Mouse (Mus musculus) heart, postnatal 4 days (tissue): Measurements from ENCODE around the gene Nf2. TPM values are rescaled to one million over a fixed set of nuclear protein-coding genes. Genes with fewer than 3 reads are reported as not detected.

Source experiments
- DNase-seq: peaks from one replicate; pipeline ENCODE4 v3.0.0; 2021
- total RNA-seq, 2 experiments: library from RNA; stranded (reverse); gene quantifications; 2 replicates each; pipeline ENCODE4 v1.2.3; 2021

The Nf2 gene
- total RNA-seq: 100 to 1,000 TPM; 101 to 103 TPM

DNA sequence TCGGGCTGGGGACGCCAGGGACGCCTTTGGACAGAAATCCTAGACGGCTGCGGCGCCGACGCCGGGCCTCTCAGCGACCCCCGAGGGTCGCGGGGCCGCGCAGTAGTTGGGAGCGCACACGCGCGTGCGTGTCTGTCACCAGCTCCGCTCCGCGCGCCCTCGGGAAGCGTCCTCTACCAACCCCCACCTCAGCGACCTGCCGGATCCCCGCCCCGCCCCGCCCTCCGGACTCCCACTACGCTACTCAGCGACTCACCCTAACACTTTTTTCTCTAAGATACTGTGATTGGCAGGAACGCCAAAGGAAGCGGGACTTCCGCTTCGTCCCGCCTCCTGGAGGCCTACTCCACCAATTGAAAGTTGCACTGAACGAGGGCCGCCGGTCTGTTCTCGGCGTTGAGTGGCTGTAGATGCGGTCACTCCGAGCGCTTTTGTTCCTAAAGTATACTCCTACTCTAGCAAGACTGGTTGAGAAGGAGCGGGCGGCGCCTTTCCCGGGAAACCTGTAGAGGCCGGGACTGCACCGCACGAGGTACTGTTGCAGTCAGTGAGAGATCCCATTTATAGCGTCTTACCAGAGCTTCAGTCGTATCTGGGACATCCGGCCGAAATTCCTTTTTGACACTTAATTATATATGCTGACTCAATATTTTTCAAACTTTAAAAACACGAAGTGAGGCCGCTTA, at the start of gene Nf2:
Nf2 (minus strand) TSS at position 279 of the 686 bp plus-strand sequence.
- peak; percentile 97 for DNase-seq

DNA sequence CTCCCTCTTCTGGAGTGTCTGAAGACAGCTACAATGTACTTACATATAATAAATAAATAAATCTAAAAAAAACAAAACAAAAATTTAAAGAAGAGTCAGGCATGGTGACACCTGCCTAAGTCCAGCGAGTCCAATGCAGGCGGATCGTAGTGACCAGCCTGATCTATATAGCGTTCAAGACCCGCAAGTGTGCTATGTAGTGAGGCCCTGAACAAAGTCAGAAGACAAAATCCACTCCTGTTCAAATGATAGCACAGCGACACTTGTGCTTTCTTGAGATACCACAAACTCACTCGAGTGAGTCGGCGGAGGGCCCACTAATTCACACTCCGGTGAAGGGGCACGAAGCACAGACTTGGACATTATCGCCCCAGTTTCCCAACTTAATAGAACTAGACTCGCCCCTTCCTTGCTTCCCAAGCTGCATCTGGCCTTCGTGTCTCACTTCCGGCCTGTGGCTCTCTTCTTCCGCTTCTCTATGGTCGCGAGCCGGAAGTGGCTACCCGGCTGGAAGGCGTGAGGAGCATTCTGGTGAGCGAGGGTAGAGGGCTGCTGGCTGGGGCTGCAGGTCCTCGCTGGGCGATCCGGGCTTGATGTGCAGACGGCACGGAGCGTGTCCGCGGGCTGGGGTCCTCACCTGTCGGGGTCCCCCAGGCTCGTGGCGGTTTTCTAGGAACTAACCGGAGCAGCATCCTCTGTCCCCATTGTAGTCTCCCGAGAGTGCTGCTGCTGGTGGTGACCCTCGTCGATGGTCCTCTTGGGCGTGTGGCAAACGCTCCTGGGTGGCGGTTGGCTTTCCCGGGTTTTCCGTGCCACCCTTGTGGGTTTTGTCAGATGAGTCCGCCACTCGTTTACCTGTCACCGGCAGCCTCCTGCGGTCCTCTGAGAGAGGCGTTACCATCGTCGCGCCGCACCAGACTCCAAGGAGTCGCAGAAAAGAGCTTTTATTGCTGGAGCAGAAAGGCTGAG, 45.8 kb upstream of the Nf2 start, which contains the start of gene Thoc5:
Thoc5 (plus strand) TSS at position 473 of the 969 bp plus-strand sequence.
- peak; percentile 81 for DNase-seq

DNA sequence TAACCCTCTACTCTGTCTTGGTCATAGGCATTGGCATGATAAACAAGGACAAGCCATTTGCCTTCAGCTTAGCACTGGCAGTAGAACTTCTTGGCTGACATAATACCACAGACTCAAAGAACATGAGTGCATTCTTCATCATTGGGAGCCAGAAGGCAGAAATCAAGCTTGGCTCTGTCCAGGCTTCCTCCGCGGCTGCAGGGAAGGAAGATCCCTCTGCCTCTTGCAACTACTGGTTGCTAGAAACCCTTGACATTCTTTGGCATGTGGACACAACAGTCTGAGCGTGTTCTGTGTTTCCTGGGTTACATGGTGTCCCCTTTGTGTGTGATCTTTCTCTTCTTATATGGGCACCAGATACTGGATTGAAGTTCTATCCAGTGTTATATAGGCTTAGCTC, 37.7 kb upstream of the Nf2 start:
- no peak for DNase-seq

DNA sequence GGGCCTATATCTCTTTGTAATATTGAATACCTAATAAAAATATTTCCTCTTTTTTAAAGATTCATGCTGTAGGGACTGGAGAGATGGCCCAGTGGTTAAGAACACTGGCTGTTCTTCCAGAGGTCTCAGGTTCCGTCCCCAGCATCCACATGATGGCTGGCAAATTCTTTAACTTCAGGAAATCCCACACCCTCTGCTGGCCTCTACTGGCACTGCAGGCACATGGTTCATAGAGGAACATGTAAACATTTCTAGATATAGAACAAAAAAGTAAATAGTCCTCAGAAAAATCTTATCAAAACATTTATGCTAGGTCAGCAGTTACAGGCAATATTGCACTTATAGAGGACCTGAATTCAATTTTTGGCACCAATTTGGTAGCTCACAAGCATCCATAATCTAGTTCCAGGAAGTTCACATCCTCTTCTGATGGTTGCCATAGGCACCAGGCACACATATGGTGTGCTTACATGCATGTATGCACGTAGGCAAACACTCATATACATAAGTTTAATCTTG, 36.1 kb upstream of the Nf2 start:
- DNase-seq: peak; percentile 52

DNA sequence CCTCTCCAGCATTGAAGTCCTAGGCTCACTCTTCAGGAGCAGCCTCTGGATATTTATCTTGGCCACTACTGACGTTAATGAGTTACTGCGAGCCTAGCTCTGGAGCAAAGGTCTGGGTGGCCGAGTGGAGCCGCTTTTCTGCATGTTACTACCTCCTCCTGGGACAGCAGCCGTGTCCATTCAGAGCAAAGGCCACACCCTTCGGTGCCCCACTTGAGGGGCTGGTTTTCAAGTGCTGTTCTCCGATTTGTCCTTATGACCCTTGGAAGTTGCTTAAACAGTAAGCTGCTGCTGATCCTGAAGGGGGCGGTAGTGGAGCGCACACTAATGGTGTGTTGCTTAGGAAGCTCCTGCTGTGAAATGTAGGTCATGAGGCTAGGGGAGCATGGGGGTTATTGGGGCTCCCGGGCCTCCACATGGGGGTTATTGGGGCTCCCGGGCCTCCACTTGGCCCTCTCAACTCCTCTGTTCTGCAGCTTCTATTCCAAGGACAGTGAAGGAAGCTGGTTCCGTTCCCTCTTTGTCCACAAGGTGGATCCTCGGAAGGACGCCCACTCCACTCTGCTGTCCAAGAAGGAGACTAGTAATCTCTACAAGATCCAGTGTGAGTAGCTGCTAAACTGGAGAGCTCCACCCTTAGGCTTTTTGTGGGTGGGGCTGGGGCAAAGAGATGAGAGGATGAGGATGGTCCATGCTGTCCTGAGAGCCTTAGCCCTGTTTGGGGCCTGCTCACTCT, 33.7 kb upstream of the Nf2 start:
- DNase-seq: peak; percentile 48

DNA sequence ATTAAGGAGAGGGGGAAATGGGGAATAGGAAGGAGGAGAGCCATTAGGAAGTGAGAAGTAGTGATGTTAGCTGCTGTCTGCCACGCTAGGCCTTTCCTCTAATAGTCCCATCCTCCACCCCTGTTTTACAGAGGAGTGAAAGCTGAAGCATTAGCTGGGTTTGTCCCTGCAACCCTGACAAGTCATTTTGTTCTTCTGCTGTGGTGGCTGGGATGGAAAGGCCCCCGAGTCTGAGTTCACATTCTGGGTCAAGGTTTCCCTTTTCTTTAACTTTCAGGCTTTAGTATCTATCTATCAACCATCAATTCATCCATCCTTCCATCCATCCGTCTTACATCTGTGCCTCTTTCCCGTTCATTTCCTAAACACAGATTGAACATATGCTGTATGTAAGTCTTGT, 31.8 kb upstream of the Nf2 start:
- no peak for DNase-seq

DNA sequence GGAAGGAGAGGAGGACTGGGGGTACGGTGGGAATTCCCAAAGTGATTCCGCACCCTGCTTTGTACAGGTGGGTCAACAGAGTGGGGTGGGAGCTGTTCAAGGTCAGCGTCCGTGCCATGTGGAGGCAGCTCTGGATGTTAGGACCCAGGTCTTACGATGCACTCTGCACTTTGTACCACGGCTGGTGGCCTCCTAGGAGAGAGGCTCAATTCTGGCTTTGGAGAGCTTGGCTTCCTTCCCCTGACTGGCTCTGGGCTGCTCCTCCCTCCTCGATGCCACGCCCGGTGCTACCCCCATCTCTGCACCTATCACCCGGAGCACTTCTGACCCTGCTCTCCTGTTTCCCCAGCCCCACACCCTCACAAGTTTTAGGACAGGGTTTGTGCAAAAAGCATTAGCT, 25.2 kb upstream of the Nf2 start:
- DNase-seq: no peak

DNA sequence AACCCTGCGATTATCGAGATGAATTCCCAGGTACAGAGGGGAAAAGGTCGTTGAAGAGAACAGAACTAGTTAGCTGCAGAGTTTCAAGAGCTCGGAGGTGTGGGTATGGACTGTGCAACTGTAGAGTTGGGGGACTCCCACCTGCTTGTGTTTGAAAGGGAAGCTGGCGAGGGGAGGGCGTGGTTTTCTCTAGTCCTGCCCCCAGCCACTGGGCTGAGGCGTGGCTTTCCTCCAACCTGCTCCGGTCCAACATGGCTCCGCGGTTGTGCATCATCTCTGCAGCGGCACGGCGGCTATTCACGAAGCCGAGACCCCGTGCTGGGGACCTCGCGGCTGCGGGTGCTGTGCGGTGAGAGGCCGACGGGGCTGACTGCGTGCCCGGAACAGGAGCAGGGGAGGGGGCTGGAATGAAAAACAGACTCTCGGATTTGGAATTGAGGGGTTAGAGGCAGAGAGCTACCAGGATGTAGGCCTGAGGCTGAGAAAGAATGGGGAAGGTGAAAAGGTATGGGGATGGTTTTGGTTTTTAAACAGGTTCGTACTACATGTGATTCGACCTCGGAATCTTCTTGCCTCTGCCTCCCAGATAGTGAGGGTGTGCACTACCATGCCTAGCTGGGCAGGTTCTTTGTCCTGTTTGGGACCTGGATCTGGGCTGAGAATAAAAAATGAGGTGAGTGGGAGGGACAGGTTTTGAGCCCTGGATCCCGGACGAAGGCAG, 24.6 kb upstream of the Nf2 start, which contains the start of gene Nipsnap1:
Nipsnap1 (plus strand) TSS at position 197 of the 721 bp plus-strand sequence.
- peak; percentile 58 for DNase-seq

DNA sequence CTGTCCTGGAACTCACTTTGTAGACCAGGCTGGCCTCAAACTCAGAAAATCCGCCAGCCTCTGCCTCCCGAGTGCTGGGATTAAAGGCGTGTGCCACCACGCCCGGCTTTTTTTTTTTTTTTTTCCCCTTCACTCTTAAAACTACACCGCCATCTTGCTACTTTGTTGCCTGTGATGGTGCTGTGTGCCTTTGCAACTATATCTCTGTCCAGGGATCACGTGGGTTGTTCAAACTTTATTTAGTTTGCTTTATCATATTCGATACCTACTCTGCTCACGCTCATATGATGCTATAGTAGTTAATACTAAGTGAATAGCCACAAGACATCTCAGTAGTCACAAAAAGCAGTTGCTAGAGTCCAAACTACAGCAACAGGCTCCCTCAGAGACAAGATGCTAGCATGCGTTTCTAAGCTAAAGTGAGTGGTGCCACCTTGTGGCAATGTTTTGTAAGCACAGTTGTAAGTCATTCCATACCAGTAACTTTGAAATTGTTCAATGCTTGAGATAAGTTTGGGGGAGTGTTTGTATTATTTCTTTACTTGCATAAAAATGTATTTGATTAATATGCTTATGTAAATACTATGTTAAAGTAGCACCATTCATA, 16.4 kb upstream of the Nf2 start:
- DNase-seq: peak; percentile 74

DNA sequence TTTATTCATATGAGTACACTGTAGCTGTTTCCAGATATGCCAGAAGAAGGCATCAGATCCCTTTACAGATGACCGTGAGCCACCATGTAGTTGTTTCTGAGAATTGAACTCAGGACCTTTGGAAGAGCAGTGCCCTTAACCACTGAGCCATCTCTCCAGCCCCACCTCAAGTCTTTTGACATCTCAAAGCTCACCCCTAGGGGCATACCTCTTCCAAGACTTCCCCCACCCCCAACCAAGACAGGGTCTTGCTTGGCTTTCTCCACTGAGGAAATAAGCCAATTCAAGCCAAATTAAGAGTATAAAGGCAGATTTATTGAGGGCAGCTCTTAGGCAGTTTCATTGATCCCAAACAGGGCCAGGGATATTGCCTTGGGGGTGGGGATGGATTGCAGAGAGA, 13.4 kb upstream of the Nf2 start:
- no peak for DNase-seq

DNA sequence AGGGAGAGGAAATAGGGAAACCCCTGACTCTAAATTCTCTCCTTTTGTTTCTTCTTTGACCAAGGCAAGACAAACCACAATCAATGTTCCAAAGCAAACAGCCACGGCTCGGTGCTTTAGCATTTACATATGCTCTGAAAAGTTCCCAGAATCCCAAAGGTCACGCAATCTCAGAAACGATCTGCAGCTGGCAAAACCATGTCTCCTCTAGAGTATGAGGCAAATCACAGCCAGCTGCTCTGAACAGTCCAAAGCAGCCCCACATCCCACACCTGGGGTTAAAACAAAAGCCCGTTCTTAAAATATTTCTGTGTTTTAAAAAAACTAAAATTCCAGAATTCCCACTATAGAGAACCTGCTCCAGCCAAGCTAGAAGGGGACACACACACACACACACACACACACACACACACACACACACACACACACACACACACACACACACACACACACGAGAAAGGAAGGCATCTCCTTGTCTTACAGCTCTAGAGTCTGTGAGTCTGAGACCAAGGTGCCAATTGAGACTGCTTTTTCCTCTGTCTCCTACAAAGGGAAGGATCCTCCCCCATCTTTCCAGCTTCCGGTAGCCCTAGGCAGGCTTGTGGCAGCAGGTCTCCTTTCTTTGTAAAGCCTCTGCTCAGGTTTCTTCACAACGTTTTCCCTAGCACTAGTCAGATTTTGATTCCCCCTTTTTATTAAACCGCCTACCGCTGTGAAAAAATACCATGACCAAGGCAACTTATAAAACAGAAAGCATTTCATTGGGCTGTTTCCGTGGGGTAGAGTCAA, 12.7 kb upstream of the Nf2 start:
- no peak for DNase-seq

DNA sequence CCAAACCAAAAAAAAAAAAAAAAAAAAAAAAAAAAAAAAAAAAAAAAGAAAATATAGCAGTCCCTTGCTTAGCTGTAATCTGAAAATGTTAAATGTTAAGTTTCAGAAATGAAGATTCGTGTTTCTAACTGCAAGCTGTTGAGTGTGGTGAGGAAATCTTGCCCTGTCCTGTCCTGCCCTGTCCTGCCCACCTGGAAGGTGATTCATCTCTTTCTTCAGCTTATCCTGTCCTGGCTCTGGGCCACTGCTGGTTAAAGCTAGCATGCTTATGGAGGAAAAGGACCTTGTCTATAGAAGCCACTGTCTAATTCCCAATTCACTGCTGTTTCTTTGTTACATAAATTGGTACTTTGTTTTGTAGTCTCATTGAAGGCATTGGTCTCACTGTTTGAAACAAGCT, 11.7 kb upstream of the Nf2 start:
- no peak for DNase-seq

DNA sequence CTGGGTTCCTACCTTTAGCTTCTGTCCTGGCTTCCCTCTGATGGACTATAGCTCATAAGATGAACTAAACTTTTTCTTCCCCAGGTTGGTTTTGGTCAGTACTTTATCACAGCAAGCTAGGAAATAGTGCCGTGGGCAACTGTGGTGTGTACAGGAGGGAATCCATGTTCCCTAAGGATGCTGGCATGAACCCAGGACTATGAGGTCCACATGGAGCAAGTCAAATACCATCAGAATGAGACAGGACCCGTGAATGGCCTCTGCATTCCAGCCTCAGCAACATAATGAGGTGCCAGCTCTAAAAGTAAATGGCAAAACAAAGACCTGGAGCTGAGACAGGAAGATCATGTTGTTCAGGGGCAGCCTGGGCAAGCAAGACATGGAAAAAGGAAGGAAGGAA, 9.1 kb upstream of the Nf2 start:
- peak; percentile 12 for DNase-seq

DNA sequence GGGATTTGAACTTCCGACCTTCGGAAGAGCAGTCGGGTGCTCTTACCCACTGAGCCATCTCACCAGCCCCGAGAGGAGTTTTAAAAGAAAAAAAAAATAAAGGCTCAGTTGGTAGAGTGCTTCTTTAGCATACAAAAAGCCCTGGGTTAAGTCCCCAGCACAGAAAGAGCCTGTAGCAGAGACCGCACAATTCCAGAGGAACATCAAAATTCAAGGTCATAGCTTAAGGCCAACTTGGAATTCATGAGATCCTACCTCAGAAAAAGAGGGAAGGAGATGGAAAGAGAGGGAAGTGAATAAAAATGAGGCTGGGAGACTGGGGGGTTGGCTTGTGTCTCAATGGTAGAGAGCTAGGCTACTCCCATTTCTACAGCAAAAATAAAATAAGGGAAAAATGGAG, 4.8 kb upstream of the Nf2 start:
- no peak for DNase-seq

DNA sequence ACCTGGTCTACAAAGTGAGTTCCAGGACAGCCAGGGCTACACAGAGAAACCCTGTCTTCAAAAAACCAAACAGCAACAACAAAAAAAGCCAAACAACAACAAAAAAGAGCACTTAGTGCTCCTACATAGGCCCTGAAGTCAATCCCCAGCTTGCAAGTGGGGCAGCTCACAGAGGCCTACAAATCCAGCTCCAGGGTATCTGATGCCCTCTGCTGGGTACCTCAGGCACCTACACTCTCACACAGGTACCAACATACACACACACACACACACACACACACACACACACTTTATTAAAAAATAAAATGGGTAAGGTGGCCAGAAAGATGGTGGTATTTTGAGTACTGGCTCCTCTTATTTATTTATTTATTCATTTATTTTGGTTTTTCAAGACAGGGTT, 3.7 kb upstream of the Nf2 start:
- no peak for DNase-seq

DNA sequence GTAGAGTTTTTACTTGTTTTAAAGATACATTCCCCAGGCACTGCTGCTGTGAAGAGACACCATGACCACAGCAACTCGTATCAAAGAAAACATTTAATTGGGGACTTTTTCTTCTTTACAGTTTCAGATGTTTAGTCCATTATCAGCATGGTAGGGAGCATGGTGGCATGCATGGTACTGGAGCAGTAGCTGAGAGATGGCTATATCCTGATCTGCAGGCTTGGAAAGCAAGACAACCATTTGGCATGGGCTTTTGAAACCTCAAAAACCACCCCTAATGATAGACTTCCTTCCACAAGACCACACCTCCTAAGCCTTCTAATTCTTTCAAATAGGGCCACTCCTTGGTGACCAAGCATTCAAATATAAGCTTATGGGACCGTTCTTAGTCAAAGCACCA, 1.1 kb upstream of the Nf2 start:
- DNase-seq: no peak

DNA sequence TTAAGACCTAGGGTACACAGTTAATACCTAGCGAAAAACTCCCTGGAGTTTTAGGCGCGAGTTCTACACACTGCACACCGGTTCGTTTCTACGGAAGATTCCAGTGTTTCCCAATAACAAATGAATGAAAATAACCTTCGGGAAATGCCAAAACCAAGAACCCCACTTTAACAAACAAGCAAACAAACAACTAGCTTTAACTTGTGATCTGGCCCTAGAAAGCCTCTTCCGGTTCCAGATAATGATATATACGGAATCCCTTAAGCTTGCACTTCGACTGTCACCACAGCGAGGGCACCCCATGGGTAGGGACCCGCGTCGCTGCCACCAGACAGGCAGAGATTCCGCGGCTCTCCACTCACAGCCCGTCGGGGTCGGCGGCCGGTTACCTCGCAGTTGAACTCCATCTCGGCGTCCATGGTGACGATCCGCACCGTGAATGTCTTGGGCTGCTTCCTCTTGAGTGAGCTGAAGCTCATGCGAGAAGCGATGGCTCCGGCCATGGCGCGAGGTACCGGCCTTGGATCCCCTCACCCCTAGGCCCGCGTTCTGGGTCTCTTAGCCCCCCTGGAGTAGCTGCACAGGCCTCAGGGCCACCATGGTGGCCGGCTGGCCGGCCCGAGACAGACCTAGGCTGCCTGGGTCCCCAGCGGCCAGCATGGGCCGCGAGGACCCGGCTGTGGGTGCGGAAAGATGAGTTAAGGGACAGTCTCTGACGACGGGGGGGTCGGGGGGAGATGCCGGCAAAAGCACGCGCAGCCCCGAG, 670 bp downstream of the Nf2 start:
- DNase-seq: peak; percentile 60

DNA sequence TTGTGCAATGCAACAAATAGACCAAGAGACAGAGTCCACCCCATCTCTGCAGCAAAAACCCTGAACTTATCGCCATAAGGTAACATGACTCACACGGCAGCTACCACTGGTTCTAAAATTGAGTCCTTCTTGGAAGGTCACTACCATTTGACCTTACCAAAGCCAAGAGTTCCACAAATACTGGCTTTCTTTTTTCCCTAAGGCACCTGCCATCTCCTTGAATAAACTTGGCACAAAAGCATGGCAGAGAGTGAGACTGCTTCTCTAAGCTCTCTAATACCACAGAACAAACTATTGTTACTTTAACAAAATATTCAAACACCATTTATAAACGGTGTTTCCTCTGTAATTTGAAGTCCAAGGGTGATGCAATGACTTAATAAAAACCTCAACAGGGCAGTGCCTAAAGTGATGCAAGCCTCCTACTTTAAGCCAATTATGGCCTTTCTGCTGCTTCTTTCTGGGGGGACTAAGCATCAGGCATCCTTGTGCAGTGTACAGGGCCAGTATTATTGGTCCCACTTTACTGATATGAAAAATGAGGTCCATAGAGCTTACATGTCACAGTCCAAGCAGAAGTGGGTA, 8.3 kb downstream of the Nf2 start:
- DNase-seq: no peak

DNA sequence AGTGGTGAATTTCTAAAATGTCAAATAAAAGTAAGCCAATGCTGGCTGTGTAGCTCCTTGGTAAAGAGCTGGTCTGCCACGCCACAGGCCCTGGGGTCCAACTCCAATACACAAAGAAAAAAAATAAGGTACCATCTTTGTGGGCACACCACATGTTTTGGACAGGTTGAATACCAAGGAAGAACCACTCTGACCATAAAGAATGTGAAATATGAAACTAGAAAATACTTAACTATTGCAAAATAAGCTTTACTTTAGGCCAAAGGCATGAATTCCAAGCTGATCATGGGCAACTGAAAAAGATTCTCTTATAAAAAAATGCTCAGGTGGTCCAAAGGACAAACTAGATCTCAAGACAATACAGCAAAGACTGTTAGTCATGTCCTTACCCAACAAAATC, 11.1 kb downstream of the Nf2 start:
- DNase-seq: no peak
